Mouse (Mus musculus): ENCODE results near the gene Gm21900.
"Not testable (repeated sequence)": the region's sequence is repeated elsewhere in the genome, so short reads cannot be mapped to it uniquely, and the experiment has no call there.

DNA sequence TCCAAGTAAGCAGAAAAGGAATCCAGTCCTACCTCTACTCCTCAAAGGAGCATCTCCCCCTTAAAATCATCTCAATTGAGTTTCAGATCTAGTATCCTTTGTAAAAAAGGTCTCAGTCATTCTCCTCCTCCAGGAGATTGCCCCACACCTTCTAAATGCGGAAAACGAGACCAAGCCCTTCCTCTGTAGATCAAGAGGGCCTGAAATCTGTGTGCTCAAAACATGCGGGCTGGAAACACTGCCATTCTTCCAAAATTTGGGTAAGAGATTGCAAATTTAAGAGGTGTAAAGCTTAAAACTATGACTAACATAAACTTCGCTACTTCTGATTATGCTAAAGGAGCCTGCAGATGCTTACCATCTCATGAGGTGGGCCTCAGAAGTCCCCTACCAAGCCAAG lies at the start of gene Gm21900:
- TF ChIP-seq POLR2A (IDR thresholded peaks at IDR 0.05; ENCODE audit: control insufficient read depth in 1 of 2, insufficient read depth in 1 of 2, low read depth in 1 of 2, low read length in 2 of 2, poor library complexity in 1 of 2); EP300 (IDR thresholded peaks at IDR 0.05; ENCODE audit: low read depth in 1 of 2, low read length in 2 of 2); CHD1 (IDR thresholded peaks at IDR 0.05; ENCODE audit: low read depth, low read length); RCOR1 (IDR thresholded peaks at IDR 0.05; ENCODE audit: low read depth, low read length); MYB (IDR thresholded peaks at IDR 0.05; ENCODE audit: low read depth, low read length); GATA1 (IDR thresholded peaks at IDR 0.05; ENCODE audit: low read depth, low read length): not testable (repeated sequence)
